Mouse (Mus musculus) 3T3-L1 (cell line): ENCODE measurements around the gene Tmem138.

Source experiments
- DNase-seq: peaks from one replicate; pipeline ENCODE4 v3.0.0-alpha.2; 2015; ENCODE audit warnings: low read depth, low spot score

The Tmem138 gene

GRCm38 (mm10) chr19:10576690-10577561 lies at the start of gene Tmem138, which contains the start of gene Cyb561a3:
Gene Tmem138 (minus strand): TSS chr19:10577362.
Gene Cyb561a3 (plus strand): TSS chr19:10577172.
- peak; percentile 98 for DNase-seq

- DNase-seq: no peak
Measured at GRCm38 (mm10) chr19:10608573-10609240, 31.5 kb upstream of the Tmem138 start.

- peak; percentile 71 for DNase-seq
Measured at GRCm38 (mm10) chr19:10605901-10606622, 28.9 kb upstream of the Tmem138 start.

GRCm38 (mm10) chr19:10605293-10605900 lies 28.2 kb upstream of the Tmem138 start, which contains the start of the genes Ddb1 and Tkfc:
Gene Ddb1 (plus strand): TSS chr19:10605327.
Gene Tkfc (minus strand): TSS chr19:10605654.
- DNase-seq: peak; percentile 99

- DNase-seq: peak; percentile 49
Measured at GRCm38 (mm10) chr19:10604534-10604933, 27.4 kb upstream of the Tmem138 start.

GRCm38 (mm10) chr19:10603660-10604523 lies 26.7 kb upstream of the Tmem138 start:
- DNase-seq: no peak

- peak; percentile 99 for DNase-seq
Measured at GRCm38 (mm10) chr19:10602787-10603186, 25.6 kb upstream of the Tmem138 start.

GRCm38 (mm10) chr19:10602247-10602769 lies 25.1 kb upstream of the Tmem138 start:
- peak; percentile 89 for DNase-seq

GRCm38 (mm10) chr19:10599648-10600047 lies 22.5 kb upstream of the Tmem138 start:
- DNase-seq: no peak

GRCm38 (mm10) chr19:10598188-10598587 lies 21.0 kb upstream of the Tmem138 start:
- DNase-seq: peak; percentile 48

GRCm38 (mm10) chr19:10591659-10592377 lies 14.7 kb upstream of the Tmem138 start:
- no peak for DNase-seq

- peak; percentile 62 for DNase-seq
Measured at GRCm38 (mm10) chr19:10590301-10590700, 13.1 kb upstream of the Tmem138 start.

GRCm38 (mm10) chr19:10589127-10589857 lies 12.1 kb upstream of the Tmem138 start:
- no peak for DNase-seq

- no peak for DNase-seq
Measured at GRCm38 (mm10) chr19:10587231-10587630, 10.1 kb upstream of the Tmem138 start.

GRCm38 (mm10) chr19:10585112-10585511 lies 8.0 kb upstream of the Tmem138 start:
- DNase-seq: no peak

GRCm38 (mm10) chr19:10583550-10584146 lies 6.5 kb upstream of the Tmem138 start:
- no peak for DNase-seq

- no peak for DNase-seq
Measured at GRCm38 (mm10) chr19:10581984-10582383, 4.8 kb upstream of the Tmem138 start.

GRCm38 (mm10) chr19:10580761-10581160 lies 3.6 kb upstream of the Tmem138 start:
- DNase-seq: no peak
